Mouse (Mus musculus) adrenal gland, postnatal 14 days (tissue): Measurements from ENCODE around the gene Pou2f1. TPM values are rescaled to one million over a fixed set of nuclear protein-coding genes. Genes with fewer than 3 reads are reported as not detected.

Source experiments
- DNase-seq: peaks from one replicate; pipeline ENCODE4 v3.0.0; 2021; ENCODE audit warnings: mixed read lengths
- total RNA-seq: library from RNA; stranded (reverse); gene quantifications from 2 replicates; pipeline ENCODE4 v1.2.3, GENCODE M21; 2021

The Pou2f1 gene
- total RNA-seq, 1 experiment from 2014 or later, result 15.0 TPM

GRCm38 (mm10) chr1:165961676-165962364 lies 40.7 kb downstream of the Pou2f1 start:
- no peak for DNase-seq

DNA sequence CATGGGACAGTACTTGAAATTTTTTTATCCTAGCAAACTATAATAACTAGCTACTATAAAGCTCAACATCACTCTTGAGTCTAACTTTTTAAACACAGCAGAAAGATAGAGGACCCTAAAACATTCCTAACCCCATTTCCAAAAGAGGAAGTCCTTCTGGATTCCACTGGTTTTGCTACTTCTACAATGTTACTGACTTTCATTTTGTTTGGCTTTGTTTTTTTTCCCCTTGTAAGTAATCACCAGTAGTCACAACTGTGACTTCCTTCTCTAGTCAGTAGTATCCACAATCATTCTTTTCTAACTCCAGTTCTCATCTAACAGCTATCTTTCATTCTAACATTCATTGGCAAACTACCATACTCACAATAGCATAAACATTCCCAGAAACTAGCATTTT lies 44.3 kb downstream of the Pou2f1 start:
- no peak for DNase-seq

DNA sequence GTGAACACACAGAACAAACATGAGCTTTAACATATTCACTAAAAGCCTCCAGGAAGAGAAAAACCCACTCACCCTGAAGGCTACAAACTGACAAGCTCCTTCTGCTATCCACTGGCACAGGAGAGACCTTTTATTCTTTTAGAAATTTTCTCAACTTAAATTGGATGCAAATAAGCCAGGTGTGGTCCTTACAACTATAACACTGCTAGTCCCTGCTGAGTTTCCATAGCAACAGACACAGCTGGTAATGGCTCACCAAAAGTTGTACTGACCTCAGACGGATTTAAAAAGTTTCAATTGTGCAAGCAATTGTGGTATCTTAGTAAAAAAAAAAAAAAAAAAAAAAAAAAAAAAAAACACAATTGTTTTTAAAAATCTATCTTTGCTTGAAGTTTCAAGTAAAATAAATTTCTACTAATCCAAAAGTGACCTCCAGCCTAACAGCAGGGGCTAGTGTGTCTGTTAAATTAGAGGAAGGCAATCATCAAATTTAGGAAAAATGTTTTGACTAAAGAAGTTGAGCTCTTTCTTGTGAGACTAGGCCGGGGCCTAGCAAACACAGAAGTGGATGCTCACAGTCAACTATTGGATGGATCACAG lies 54.2 kb downstream of the Pou2f1 start:
- DNase-seq, result no peak

GRCm38 (mm10) chr1:165943270-165943669 lies 59.2 kb downstream of the Pou2f1 start:
- no peak for DNase-seq

DNA sequence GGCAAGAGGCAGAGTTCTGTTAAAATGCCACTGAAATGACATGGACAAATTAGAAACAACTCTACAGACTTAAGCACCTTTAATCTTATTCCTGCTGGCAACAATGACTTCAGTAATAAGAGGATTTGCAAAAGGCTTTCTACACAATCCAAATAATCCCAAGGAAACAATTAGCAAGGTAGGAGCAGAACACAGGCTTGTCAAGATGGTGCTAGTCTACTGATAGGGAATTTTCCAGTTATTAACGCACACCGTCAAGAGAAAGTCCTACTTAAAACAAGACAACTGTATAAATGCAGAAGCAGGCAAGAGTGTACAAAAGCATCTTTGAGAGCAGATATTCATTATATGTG lies 67.0 kb downstream of the Pou2f1 start:
- DNase-seq, result no peak

DNA sequence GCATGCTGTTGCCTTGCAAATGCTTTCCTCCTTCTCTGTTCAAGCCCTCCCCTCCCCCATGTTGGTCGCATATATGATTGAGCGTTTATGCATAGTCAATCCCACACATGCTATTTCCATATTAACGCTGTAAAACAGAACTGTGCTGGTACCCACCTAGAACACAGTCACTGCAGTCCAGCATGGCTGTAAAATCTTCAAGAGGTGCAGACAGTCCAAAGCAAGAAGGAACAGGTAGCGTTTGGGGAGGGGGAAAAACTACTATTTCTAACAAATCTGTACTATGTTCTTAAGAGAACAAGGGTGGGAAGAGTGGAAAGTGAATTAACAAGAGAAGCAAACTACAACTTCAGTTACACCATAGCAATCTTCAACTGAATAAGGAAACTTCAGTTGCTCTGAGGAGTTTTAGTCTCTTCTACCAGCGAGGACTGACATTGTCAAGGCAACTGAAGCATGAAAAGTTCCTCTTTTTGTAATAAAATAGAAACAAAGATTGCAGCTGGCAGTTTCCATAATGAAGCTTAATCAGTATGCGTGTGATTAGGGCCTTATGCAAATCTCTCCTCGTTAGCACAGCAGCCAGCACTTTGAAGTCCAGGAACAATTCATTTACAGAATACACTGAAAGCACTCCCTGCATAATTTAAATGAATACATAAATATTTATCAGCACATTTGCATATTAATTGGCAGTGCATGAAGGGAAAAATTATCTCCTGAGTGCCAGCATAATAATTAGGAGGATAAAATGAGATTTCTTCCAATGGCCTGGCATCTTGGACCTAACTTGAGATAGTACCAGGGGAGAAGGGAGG lies 67.6 kb downstream of the Pou2f1 start:
- DNase-seq, result no peak

DNA sequence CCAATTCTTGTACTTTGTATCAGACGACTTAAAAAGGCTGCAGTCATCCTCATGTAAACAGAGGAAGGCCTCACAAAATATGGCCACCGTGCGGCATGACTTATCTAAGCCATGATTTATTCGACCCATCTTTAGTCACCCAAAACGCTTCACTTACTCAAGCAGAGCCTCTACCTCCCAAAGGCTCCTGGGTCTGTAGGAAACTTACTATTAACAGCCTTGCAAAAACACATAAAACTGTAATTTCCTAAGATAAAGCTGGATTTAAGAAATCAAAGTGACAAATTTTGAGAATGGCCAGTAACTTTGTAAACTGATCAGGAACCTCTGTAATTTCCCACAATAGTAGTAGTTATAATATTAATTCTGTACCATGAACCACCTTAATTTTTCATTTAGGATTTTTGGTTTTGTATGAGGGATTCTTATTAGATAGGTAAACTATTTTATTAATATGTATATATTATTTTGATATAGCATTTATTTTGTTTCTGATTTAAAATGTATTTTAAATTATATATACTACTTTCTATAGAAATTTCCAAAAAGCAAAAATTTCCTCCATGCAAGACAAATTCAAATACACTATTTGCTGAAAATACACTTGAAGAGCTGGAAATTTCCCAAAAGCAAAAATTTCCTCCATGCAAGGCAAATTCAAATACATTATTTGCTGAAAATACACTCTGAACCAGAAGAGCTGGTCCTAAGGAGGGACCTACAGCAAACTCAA lies 68.4 kb downstream of the Pou2f1 start:
- DNase-seq, result no peak

- DNase-seq, result no peak
Measured at GRCm38 (mm10) chr1:165932842-165933241, 69.6 kb downstream of the Pou2f1 start.

GRCm38 (mm10) chr1:165930510-165930909 lies 72.0 kb downstream of the Pou2f1 start:
- no peak for DNase-seq

DNA sequence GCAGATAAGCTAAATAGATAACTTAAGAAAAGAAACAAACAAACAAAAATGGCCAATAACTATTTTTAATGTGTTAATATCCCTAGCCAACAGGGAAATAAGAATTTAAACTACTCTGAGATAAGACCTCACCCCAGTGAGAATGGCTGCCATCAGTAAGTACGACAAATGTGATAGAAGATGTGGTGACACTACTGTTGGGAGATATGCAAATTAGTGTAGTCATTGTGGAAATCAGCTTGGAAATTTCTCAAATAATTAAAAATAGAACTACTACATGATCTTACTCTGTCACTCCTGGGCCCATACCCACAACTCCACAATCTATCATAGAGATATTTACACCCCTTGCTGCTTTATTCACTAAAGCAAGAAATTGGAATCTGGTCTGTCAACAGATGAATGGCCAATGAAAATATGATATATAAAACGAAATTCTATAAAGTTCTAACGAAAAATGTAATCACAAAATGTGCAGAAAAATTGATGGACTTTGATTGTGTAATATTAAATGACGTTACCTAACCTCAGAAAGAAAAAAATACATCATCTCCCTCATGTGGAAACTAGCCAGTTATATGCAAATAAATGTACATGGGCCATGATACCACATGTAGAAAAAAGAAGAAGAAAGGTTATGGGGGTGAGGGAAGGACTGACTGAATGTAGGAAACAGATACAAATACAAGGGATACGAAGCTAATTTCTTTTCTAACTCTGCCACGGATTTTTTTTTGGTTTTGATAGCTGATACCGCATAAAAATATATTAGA lies 74.8 kb downstream of the Pou2f1 start:
- DNase-seq, result no peak

DNA sequence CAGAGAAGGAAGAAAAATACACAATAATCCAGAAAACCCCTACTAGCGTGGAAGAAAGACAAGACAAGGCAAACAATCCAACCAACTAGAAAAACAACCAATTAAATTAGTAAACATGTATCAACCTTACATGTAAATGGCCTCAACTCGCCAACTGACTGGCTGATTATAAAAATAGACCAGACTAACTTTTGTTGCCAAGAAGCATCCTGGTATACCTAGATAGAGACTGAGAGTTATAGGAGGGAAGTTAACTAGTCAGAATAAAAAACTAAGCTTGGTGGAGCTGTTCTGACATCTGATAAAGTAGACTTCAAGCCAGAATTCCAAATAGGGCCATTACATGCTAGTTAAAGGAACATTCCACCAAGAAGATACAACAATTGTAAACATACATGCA lies 77.3 kb downstream of the Pou2f1 start:
- DNase-seq, result no peak

GRCm38 (mm10) chr1:165922488-165922887 lies 80.0 kb downstream of the Pou2f1 start:
- DNase-seq, result no peak

GRCm38 (mm10) chr1:165921026-165921425 lies 81.5 kb downstream of the Pou2f1 start:
- DNase-seq, result no peak

- no peak for DNase-seq
Measured at GRCm38 (mm10) chr1:165914416-165914801, 88.1 kb downstream of the Pou2f1 start.

DNA sequence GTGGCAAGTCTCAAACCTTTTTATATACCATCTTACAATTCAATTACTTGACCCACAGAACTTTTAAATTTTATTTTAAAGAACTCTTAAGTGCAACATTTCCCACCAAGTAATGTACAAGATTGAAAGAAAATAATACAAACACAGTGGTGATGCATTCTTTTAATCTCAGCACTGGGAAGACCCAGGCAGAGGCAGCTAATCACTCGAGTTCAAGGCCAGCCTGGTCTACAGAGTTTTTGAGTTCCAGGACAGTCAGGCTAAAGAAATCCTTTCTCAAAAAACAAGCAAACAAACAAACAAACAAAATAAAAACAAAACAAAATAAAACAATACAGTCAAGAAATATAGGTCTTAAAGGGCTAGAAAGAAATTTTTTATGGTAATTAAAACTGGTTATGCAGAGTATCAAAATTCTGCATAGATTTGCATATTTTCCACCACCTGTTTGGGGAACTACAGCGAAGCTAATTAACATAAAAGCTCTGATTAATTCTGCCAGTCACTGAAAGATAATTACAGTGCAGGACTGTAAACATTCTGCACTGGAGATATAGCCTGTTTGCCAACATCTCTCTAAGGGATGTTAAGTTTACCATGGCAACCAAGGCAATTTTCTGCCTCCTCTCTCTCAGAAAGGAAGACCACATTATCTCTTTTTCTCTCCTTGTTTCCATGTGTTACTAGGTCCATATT lies 88.6 kb downstream of the Pou2f1 start:
- DNase-seq, result no peak

- DNase-seq, result no peak
Measured at GRCm38 (mm10) chr1:165909471-165909870, 93.0 kb downstream of the Pou2f1 start.

- no peak for DNase-seq
Measured at GRCm38 (mm10) chr1:165908806-165909205, 93.7 kb downstream of the Pou2f1 start.

DNA sequence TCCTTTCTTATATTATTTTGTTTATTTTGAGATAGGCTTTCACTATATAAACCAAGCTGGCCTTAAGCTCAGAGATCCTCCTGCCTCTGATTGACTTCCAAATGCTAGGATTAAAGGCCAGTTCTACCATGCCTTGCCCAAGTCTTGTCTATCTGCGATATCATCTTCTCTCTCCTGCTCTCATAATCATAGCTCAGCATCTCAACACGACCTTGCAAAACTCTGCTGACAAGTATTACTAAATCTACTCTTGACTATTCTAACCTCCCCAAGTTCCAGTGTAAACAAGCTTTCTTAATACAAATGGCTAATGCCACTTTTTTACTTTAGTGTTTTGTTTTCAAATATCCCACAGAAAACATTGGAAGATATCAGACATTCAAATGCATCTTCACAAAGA lies 94.3 kb downstream of the Pou2f1 start:
- DNase-seq, result no peak

DNA sequence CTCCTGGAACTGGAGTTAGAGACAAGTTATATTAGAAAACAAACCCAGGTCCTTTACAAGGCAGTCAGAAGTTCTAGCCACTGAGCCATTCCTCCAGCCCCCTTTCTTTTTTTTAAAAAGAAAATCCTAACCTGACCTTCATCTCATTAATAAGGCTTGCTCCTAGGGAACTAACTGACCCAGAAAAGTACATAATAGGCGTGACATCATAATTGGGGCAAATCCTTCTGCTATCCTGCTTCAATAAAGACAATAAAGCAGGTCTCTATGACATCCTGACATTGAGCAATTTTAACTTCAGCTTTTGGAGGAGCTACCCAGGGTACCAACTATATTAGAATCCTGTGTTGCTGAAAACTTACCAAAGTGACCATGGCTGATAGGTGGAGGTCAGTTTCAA lies 98.9 kb downstream of the Pou2f1 start:
- DNase-seq, result no peak

GRCm38 (mm10) chr1:165891686-165892085 lies 110.8 kb downstream of the Pou2f1 start:
- DNase-seq, result no peak

DNA sequence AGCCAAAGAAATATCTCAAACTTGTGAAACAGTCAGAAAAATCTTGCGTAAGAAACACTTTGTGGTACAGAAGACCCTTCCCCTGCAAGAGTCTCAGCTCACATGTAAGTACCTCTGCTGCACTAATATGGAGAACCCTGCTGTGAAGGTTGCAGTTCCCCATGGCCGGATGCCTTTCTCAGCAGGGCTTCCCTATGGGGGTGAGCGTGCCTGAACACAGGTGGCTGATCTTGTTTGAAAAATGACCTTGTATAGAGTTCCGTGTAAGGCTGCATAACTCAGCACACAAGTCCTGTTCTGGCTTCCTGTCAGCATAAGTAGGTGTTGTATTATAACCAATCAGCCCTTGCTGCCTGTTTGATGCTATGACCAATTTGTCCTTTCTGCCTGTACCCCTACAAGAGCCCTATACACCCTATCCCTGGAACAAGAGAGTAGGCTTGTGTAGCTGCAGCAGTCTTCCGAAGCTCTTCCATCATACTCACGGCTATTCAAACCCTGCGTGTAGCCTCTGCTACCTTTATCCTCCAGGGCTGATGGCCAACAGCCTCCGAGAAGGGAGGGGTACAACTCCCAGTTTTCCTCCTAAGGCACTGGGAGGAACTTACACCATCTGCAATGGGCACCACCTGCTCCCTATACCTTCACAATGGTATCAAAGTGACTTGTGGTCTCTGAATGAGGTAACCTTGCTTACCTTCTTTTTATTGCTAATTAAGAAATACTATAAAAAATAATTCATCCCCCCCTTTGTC lies 120.2 kb downstream of the Pou2f1 start:
- DNase-seq, result no peak
